Mouse (Mus musculus) frontal cortex, postnatal 36 days (tissue): ENCODE results near the gene Sc5d.

ENCODE experiments used
- DNase-seq, 2 experiments: peaks; one replicate each; pipeline ENCODE4 v3.0.0; 2022; ENCODE audit warnings: low spot score in 2 of 2

The Sc5d gene

GRCm38 (mm10) chr9:42260481-42260880 lies 3.6 kb downstream of the Sc5d start:
- DNase-seq = no peak

- no peak for DNase-seq
Measured at GRCm38 (mm10) chr9:42249112-42249511, 14.9 kb downstream of the Sc5d start.

DNA sequence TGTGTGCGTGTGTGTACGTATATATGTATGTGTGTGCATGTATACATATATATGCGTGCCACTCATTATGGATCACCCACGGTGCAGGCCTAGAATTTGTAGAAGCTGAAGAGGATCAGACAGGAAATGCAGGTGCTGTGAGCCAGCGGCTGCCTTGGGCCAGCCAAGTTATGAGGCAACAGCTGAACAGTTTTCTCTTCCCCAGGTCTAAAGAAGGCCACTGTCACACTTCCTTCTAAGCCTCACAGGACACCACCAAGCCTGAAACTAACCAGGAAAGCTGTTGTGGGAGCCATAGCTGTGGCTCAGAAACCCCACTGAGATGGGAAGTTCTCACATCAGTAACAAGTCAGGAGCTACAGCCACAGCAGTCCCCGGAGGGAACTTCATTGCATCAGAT lies 17.4 kb downstream of the Sc5d start:
- DNase-seq = no peak

DNA sequence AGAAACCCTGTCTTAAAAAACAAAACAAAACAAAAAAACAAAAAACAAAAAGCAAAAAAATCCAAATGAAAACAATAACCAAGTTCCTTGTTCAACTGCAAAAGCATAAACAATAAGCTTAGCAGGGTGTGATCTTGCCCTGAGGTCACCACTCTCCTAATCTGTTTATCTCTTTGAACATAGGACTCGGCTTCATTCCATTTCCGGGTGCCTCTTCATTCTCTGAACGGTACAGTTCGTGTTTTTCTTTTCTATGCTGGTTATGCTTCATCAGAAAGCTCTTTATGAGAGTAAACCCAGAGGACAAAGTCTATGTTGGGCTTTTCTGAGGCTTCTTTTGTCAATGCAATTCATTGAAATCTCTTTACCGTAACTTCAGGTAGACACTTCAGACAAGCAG lies 19.9 kb downstream of the Sc5d start:
- no peak for DNase-seq

GRCm38 (mm10) chr9:42241021-42241420 lies 23.0 kb downstream of the Sc5d start:
- DNase-seq = no peak

- DNase-seq = peak; percentile 59 to 77
Measured at GRCm38 (mm10) chr9:42240583-42240992, 23.5 kb downstream of the Sc5d start.

GRCm38 (mm10) chr9:42238827-42239226 lies 25.2 kb downstream of the Sc5d start:
- no peak for DNase-seq

DNA sequence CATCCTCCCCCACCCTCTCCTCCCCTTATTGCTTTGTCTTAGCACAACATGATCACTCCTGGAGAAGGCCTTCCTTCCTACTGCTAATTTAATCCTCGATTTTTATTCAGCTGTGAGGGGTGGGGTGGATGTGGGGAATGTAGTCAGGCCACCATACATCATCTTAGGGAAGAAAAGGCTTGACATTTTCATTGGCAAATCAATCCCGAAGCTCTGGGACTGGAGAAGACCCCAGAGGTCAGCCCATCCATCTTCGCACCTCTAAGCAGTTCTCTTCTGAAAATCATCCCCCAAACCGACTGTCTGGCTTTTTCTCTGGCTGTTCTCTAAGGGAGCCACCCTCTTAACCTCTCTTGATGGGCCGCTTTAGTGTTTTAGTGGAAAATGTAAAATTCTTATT lies 32.9 kb downstream of the Sc5d start:
- no peak for DNase-seq

DNA sequence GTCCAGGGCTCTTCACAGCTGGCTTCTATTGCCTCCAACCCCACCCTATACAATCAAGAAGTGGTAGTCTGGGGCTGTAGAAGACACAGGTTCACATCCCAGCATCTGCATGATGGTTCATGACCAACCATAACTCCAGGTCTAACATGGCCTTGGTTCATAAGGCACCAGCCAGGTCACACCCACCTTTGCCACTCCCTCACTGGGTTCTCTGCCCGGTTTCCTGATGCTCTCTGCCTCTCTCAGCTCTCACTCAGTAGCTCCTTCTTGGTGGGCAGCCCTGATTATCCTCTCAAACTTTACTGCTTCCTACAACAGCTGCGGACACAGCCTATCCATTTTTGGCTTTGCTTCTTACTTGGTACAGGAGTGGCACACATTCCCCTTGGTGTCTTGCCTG lies 33.7 kb downstream of the Sc5d start:
- no peak for DNase-seq

GRCm38 (mm10) chr9:42229465-42230110 lies 34.5 kb downstream of the Sc5d start:
- DNase-seq = no peak

DNA sequence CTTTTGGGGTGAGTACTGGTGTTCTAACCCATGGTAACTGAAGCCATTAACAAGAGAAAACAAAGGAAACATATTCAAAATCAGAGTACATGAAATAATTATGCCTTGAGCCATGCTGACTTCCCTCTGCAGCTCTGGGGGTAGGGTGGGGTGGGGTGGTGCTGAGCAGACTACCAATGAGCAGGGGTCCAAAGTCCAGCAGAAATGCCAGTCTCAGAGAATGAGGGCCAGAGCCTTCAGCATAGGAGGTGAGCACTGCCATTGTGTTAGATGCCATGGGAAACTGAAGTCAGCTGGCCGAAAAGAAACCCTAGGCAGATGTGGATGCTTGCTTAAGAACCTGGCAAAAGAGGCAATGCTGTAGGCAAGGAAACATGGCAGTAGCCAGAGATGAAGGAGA lies 36.3 kb downstream of the Sc5d start:
- no peak for DNase-seq

GRCm38 (mm10) chr9:42219001-42219660 lies 44.9 kb downstream of the Sc5d start:
- DNase-seq = no peak

DNA sequence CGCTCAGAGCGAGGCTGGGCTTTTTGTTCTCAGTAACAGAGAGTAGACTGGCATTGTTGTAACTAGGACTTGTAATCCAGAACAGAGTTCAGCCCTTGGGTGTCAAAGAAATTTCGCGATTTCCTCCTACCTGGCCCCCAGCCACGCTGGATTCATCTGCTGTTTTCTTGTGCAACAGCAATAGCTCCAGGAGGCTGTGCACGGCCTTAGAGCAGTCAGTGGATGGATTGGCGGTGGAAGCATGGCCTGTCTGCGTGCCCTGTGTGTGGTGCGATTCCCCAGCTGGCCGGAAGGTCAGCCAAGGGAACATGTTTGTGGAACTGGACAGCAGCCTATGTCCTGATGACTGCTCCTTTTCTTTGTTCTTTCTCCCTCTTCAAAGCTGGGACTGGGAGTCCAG lies 46.4 kb downstream of the Sc5d start:
- no peak for DNase-seq

DNA sequence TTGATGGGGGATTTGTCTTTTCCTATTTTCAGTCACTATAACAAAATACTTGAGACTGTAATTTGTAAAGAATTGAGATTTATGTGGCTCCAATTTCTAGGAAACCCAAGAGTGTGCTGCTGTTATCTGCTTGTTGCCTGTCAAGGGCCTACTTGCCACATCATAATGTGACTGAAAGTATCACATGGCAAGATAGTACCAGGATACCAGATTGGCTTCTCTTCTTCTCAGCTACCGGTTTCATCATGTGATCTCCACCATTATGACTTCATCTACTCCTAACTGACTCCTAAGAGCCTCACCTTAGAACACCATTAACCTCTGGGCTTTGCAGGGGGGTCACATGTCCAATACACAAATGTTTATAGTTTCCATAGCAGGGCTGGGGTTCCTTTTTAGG lies 49.9 kb downstream of the Sc5d start:
- DNase-seq = no peak

- no peak for DNase-seq
Measured at GRCm38 (mm10) chr9:42213142-42213541, 50.9 kb downstream of the Sc5d start.

- peak; percentile 68 for DNase-seq
Measured at GRCm38 (mm10) chr9:42209666-42210065, 54.4 kb downstream of the Sc5d start.

DNA sequence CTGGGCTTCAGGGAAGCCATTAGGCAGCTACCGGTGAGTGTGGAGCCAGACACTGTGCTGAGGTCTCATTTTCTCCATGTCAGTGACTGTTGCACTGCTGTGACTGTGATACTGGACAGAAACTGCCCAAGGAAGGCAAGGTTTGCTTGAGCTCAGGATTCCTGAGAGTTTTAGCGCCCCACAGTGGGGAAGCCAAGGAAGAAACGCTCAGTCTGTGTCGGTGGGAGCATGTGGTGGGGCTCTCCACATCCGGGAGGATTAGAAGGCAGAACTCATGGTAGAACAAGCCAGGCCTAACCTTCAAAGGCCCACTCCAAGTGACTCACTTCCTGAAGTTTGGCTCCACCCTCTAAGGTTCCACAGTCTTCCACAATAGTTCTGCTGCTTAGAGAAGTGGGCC lies 55.6 kb downstream of the Sc5d start:
- DNase-seq = peak; percentile 35 to 48

DNA sequence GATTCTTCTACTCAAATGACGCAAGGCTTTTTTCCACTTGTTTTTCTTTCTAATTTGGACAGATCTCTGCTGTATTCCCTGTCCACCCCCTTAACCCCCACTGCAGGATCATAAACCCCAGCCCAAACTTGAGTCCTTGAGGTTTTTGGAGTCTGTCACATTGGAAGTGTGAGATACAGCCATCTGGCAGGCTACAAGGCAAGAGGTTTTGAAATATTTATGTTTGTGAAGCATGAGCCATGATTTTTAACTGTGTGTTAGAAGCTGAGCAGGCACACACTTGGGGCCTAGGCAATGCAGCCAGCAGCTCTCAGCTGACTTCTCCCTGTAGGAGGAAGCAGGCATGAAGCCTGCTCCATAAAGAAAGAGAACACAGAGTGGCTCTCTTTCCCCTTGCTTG lies 57.3 kb downstream of the Sc5d start:
- DNase-seq = peak; percentile 38 to 46

GRCm38 (mm10) chr9:42202271-42202670 lies 61.8 kb downstream of the Sc5d start:
- no peak for DNase-seq
